Mouse (Mus musculus): Measurements from ENCODE around the gene Cacna2d3. TPM values are rescaled to one million over a fixed set of nuclear protein-coding genes. Genes with fewer than 3 reads are reported as not detected.

The Cacna2d3 gene
- polyA plus RNA-seq, 1 experiment from 2014 or later, result 37.8 TPM

DNA sequence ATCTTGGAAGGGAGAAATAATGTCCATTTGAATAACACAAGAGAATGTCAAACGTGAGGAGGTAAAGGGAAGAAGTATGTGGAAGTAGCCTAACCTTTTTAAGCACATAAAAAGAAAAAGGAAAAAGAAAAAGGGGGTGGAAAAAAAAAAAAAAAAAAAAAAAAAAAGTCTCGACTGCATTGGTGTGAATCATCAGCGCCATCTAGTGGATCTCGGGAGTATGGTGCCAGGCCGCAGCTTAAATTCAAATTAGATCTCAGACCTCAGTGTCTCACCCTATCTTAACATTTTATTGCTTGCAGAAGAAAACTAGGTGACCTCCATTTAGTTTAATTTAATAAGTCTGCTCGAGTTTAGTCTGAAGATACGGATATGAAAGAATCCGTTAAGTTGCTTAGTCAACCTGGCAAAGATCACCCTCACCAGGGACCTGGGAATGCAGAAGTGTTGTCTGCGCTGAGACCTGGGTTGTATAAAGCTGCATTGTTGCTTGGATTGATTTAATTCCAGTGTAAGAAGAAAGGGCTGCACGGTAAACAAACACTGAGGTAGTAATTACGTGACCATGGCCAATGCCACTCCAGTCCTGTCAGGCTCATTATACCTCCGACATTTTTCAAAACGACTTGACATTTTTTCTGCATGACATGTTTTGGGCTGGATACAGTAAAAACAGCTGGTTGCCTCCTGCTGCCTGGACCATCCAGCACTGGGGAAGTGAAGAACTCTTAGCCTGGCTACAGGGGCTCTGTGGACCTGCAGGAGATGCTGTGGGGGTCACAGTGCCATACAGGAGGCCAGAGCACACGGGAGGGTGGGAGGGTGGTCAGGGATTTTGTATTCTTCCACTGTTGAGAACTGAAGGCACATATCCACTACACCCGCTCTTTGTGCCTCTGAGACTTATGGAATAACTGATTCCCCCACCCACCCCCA, 278.3 kb downstream of the Cacna2d3 start:
- no peak for ATAC-seq (ENCODE audit: low read depth)

DNA sequence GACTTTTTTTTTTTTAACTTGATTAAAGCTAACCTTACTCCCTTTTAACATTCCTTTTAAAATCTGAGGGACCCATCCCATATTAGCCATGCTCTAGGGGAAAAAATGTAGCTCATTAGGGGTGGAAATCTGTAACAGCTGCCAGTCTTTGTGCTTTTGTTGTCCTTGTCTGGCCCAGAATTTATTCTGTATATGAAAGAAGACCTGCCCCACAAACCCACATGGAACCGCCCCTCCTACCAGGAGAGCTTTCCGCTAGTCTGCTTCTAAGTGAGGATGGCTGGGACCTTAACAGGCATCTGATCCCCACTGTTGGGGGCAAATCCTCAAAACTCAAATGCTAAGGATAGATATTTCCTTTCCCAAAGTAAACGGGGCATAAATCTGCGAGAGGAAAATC, 279.2 kb downstream of the Cacna2d3 start:
- WGBS, result 12% methylated on average over 4 of the region's 4 CpGs
- Histone ChIP-seq H3K4me3 (no peak overlapping the region), H3K27me3 (no peaks in the 10 kb centered on the region), H3K36me3 (no peaks in the 10 kb centered on the region), H3K9ac (peak overlapping the region; percentile 43; the same call in 1 of the 2 replicates), H3K27ac (replicated peaks) (peak overlapping the region; percentile 69), H3K9me3 (no peaks in the 10 kb centered on the region), H3K4me1 (replicated peaks) (peaks cover 42% of the 10 kb centered on the region), H3K4me2 (peak overlapping the region; percentile 27)
- ATAC-seq (ENCODE audit: low read depth), result no peak

More for the DNA sequence above, 278.3 kb downstream of the Cacna2d3 start:
- Histone ChIP-seq H3K4me1 (replicated peaks) (peaks cover 50% of the 10 kb centered on the region), H3K9me3 (no peaks in the 10 kb centered on the region), H3K27me3 (no peaks in the 10 kb centered on the region), H3K9ac (peak overlapping the region; percentile 43; the same call in 1 of the 2 replicates), H3K27ac (replicated peaks) (no peak overlapping the region), H3K4me3 (no peak overlapping the region), H3K36me3 (no peaks in the 10 kb centered on the region), H3K4me2 (peak overlapping the region; percentile 27)
- WGBS, result 15% methylated on average over 15 of the region's 15 CpGs

DNA sequence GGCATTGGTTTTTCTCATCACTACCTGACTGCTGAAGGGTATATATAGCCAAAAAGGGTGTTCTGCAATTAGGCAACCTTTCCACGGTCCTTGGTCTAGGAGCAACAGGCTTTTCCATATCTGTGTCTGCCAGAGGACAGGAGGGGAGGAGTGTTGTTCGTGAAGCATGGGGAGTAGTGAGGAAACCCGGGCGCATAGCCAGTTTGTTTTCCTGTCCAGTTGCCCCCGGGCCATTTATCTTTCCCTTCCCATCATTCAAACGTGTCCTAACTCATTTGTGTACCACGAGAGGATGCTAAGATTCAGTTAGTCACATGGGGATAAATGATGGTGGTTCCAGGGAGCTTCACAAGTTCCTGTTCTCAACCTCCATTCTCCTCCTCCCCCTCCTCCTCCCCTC, 283.0 kb downstream of the Cacna2d3 start:
- Histone ChIP-seq H3K4me2 (no peak overlapping the region), H3K27ac (replicated peaks) (no peak overlapping the region), H3K9ac (no peak overlapping the region), H3K36me3 (no peaks in the 10 kb centered on the region), H3K4me3 (no peak overlapping the region), H3K27me3 (no peaks in the 10 kb centered on the region), H3K9me3 (no peaks in the 10 kb centered on the region), H3K4me1 (replicated peaks) (peaks cover 36% of the 10 kb centered on the region)
- 63% methylated on average over 7 of the region's 7 CpGs for WGBS
- ATAC-seq (ENCODE audit: low read depth), result no peak

DNA sequence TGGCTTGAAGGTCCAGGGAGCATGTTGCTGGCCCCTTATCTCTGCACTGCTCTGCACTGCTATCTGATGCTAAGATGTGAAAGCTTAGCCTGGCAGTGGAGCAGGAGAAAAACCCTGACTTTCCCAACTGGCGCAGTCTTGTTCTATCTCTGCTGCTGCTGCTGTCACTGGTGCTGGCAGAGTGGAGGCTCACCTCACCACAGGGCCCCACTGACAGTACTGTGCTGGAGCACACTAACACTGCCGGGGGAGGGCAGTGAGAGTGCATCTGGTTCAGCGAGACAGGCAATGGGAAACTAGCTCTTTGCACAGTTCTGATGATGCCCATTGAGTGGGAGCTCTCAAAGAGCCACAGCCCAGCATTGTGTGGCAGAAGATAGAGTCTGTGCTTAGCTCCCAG, 283.4 kb downstream of the Cacna2d3 start:
- Histone ChIP-seq H3K4me3 (no peak overlapping the region), H3K9ac (no peak overlapping the region), H3K27ac (replicated peaks) (no peak overlapping the region), H3K4me1 (replicated peaks) (peaks cover 36% of the 10 kb centered on the region), H3K9me3 (no peaks in the 10 kb centered on the region), H3K4me2 (no peak overlapping the region), H3K27me3 (no peaks in the 10 kb centered on the region), H3K36me3 (no peaks in the 10 kb centered on the region)
- ATAC-seq (ENCODE audit: low read depth), result no peak
- WGBS, result 71% methylated on average over 3 of the region's 3 CpGs

DNA sequence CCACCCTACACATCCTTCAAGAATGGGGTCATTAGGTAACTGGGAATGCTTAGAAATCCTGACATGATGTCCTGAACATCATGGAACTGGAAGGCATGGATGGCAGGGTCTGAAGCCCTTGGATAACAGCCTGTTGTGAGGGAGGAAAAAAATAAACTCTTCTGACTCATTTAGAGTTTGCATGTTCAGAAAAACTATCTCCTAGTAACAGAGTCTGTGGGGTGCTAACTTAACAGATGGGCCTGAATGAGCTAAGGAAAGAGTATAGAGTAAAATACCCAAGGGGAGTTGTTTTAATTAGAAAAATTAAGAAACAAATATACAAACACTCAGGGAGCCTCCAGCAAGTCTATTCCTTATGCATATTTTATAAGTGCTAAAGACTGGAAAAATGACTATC, 286.5 kb downstream of the Cacna2d3 start:
- no peak overlapping the region for H3K27ac ChIP-seq (replicated peaks)
- no peak for ATAC-seq (ENCODE audit: low read depth)

DNA sequence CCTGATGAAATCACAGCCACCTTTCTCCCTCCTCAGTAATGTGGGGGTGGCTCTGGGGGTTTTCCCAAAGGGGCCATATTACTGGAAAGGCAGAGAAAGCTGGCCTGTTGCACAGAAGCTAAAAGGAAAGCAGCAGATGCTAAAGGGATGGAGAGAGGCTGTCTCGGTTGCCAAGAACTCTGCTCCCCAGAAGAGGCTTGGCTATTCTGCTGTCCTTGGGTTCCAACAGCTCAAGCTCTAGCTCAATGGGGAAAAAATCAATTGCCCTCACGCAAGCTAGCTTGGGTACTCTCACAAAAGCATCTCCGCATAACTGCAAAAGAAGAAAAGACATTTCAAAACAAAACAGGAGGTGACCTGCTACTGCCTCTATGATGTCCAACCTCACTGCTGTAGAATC, 287.9 kb downstream of the Cacna2d3 start:
- WGBS, result 75% methylated on average over 3 of the region's 3 CpGs
- no peak overlapping the region for H3K9ac ChIP-seq
- no peak overlapping the region for H3K4me3 ChIP-seq
- no peak overlapping the region for H3K27ac ChIP-seq (replicated peaks)
- ATAC-seq (ENCODE audit: low read depth), result no peak
- H3K36me3 ChIP-seq, result no peaks in the 10 kb centered on the region
- H3K27me3 ChIP-seq, result no peaks in the 10 kb centered on the region
- H3K4me1 ChIP-seq (replicated peaks), result peaks cover 18% of the 10 kb centered on the region; the same call in 1 of the 2 replicates
- no peak overlapping the region for H3K4me2 ChIP-seq
- H3K9me3 ChIP-seq, result no peaks in the 10 kb centered on the region

More for the DNA sequence above, 286.5 kb downstream of the Cacna2d3 start:
- no peaks in the 10 kb centered on the region for H3K27me3 ChIP-seq
- H3K36me3 ChIP-seq, result no peaks in the 10 kb centered on the region
- H3K4me2 ChIP-seq, result no peak overlapping the region
- no peaks in the 10 kb centered on the region for H3K9me3 ChIP-seq
- H3K4me1 ChIP-seq (replicated peaks), result peaks cover 18% of the 10 kb centered on the region; the same call in 1 of the 2 replicates
- no peak overlapping the region for H3K4me3 ChIP-seq
- no peak overlapping the region for H3K9ac ChIP-seq

DNA sequence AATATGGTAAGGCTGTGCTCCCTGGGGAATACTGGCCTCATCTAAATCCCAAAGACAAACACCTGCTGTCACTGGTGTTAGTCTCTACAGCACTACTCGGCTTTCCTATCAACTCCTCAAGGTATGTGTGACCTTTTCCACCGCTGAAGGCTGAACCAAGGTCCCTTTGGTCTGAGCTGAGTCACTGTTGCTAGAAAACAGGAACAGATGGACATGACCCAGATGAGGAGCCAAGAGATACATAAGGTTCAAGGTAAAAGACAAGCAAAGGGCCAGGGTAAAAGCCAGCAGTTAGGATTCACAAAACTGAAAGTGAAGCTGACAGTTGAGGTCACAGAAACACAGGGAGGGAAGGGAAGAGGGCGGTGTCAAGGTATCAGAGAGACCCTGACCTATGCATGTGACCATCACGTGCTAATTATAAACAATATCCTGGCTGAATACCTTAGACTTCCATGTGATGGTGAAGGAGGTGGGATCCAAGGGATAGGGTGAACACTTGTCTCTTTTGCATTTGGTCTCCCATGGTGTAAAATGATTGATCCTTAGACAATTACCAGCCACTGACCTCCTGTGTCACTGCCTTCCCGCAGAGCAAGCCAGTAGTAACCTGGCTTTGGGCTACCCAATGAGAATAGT, 288.5 kb downstream of the Cacna2d3 start:
- no peak overlapping the region for H3K27ac ChIP-seq (replicated peaks)
- H3K4me2 ChIP-seq, result no peak overlapping the region
- H3K9ac ChIP-seq, result no peak overlapping the region
- peaks cover 18% of the 10 kb centered on the region; the same call in 1 of the 2 replicates for H3K4me1 ChIP-seq (replicated peaks)
- H3K4me3 ChIP-seq, result no peak overlapping the region
- no peaks in the 10 kb centered on the region for H3K9me3 ChIP-seq
- no peak for ATAC-seq (ENCODE audit: low read depth)
- no peaks in the 10 kb centered on the region for H3K27me3 ChIP-seq
- 62% methylated on average over 5 of the region's 5 CpGs for WGBS
- no peaks in the 10 kb centered on the region for H3K36me3 ChIP-seq

DNA sequence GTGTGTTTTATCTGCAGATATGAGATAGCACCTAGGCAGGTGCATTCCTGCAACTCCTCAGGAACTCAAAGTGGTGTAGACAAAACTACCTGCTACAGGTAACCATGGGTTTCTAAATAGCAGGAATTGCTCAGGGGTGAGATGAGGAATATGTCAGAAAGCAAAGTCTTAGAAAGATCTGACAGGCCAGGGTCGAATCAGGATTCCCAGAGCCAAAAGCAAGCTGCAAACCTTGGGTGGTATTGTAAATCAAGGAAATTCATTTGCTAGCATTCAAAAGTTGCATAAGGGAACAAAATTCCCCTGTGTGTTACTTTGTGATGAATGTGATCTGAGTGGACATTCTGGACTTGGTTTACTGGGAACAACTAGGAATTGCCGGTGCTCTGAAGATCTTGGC, 291.9 kb downstream of the Cacna2d3 start:
- no peak overlapping the region for H3K9ac ChIP-seq
- H3K36me3 ChIP-seq, result no peaks in the 10 kb centered on the region
- H3K27me3 ChIP-seq, result no peaks in the 10 kb centered on the region
- 53% methylated on average over 2 of the region's 2 CpGs for WGBS
- H3K4me3 ChIP-seq, result no peak overlapping the region
- no peak for ATAC-seq (ENCODE audit: low read depth)
- no peak overlapping the region for H3K4me2 ChIP-seq
- H3K9me3 ChIP-seq, result no peaks in the 10 kb centered on the region
- no peak overlapping the region for H3K27ac ChIP-seq (replicated peaks)
- H3K4me1 ChIP-seq (replicated peaks), result peaks cover 15% of the 10 kb centered on the region; the same call in 1 of the 2 replicates

DNA sequence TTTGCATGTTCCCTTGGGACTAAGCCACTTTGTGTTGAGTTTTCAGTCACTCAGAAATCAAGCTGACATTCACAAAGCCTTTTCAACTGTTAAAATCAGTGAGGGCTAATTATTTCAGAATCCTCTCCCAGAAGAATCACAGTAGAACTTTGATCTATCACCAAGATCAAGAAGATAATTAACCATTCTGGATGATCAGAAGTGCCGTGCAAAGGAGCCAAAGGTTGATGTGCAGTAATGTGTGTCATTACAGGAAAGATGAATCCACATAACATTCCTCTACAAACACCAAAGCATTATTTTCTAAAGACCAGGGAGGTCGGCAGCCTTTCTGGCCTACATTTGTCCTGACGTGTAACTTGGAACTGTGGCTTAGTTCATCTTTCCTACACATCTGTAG, 296.0 kb downstream of the Cacna2d3 start:
- H3K9ac ChIP-seq, result no peak overlapping the region
- no peak overlapping the region for H3K4me3 ChIP-seq
- H3K27me3 ChIP-seq, result no peaks in the 10 kb centered on the region
- H3K27ac ChIP-seq (replicated peaks), result no peak overlapping the region
- H3K4me2 ChIP-seq, result no peak overlapping the region
- 86% methylated on average over 3 of the region's 3 CpGs for WGBS
- ATAC-seq (ENCODE audit: low read depth), result no peak
- H3K36me3 ChIP-seq, result no peaks in the 10 kb centered on the region
- no peaks in the 10 kb centered on the region for H3K4me1 ChIP-seq (replicated peaks)
- H3K9me3 ChIP-seq, result no peaks in the 10 kb centered on the region

DNA sequence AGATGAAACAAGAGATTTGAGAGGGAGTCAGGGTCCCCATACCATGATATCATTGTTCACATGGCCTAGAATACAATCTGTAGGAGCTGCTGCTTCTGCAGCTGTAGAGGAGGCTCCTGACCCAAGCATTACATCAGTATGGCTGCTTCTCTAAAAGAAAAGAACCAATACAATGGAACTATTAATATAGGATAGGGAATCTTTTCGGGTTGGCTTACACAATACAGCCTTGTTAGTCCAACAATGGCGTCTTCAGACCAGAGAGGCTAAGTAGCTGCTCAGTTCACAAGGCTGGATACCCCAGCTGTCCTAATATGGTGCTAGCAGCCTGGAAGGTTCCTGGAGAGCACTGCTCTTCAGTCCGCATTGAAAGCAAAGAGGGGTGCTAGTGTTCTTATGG, 296.5 kb downstream of the Cacna2d3 start:
- no peaks in the 10 kb centered on the region for H3K9me3 ChIP-seq
- no peak for ATAC-seq (ENCODE audit: low read depth)
- no peaks in the 10 kb centered on the region for H3K4me1 ChIP-seq (replicated peaks)
- no peak overlapping the region for H3K4me2 ChIP-seq
- H3K36me3 ChIP-seq, result no peaks in the 10 kb centered on the region
- no peaks in the 10 kb centered on the region for H3K27me3 ChIP-seq
- no peak overlapping the region for H3K4me3 ChIP-seq
- H3K27ac ChIP-seq (replicated peaks), result no peak overlapping the region
- WGBS, result 79% methylated on average over 3 of the region's 3 CpGs
- no peak overlapping the region for H3K9ac ChIP-seq

DNA sequence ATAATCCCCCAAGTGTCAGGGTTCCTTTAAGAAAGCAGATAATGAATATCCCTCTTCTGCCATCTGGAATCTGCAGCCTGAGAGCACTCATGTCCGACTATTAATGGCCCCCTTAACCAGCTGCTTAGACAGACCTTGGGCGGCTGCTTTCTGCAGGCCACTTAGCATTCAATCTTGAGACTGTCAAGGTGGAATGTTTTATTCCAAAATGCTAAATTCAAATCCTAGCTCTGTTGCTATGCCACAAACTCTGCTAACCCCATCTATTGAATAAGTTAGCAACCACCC, 315.8 kb downstream of the Cacna2d3 start:
- ATAC-seq (ENCODE audit: low read depth), result no peak
- no peaks in the 10 kb centered on the region for H3K27me3 ChIP-seq
- no peak overlapping the region for H3K27ac ChIP-seq (replicated peaks)
- peaks cover 54% of the 10 kb centered on the region for H3K4me1 ChIP-seq (replicated peaks)
- H3K9ac ChIP-seq, result no peak overlapping the region
- 30% methylated on average over 2 of the region's 2 CpGs for WGBS
- no peak overlapping the region for H3K4me2 ChIP-seq
- no peaks in the 10 kb centered on the region for H3K9me3 ChIP-seq
- H3K4me3 ChIP-seq, result no peak overlapping the region
- H3K36me3 ChIP-seq, result no peaks in the 10 kb centered on the region

DNA sequence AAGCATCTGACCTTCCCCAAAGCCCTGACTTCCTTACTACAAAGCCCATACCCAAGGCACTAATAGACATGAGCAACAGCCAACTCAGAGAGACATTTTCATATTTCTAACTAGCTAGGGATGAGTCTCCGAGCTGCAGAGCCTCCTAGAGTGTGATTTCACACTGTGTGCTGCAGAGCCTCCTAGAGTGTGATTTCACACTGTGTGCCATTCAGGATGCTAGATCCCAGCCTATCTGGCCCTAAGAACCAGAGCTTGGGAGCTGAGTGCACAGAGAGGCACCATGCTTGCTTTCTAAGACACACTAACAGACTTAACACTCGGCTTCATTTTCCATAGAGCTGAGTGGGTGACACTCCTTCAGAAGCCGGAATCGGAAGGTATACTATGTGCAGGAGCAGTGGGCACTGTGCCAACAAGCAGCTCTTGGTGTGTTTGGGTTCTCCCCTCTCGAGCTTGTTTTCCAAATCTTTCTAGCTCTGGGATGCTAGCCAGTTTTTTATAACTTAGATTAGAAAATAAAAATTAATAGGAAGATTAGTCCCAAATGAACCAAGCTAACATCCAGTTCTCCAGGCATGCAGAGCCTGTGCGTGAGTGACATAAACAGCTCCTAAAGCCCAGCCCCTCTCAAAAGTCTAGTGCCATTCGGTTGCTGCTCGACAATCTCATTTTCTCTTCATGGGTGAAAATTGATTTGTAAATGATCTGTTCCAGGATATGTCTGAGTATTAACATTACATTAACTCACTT, 316.4 kb downstream of the Cacna2d3 start:
- Histone ChIP-seq H3K27me3 (no peaks in the 10 kb centered on the region), H3K4me2 (no peak overlapping the region), H3K9ac (no peak overlapping the region), H3K9me3 (no peaks in the 10 kb centered on the region), H3K4me3 (no peak overlapping the region), H3K4me1 (replicated peaks) (peaks cover 58% of the 10 kb centered on the region), H3K36me3 (no peaks in the 10 kb centered on the region), H3K27ac (replicated peaks) (peak overlapping the region; percentile 14)
- 55% methylated on average over 8 of the region's 8 CpGs for WGBS
- ATAC-seq (ENCODE audit: low read depth), result no peak
